Mouse (Mus musculus) bone marrow, adult 2 months (tissue): ENCODE results near the gene Galnt6.

Source experiments
- CTCF ChIP-seq: fragments of 200-500 bp; IDR thresholded peaks from 2 replicates; pipeline ENCODE4 v1.5.1; 2011; ENCODE audit warnings: low read length, control low read depth; ENCODE audit not compliant: control insufficient read depth, insufficient read depth
- POLR2A ChIP-seq: fragments of 200-500 bp; IDR thresholded peaks from 2 replicates; pipeline ENCODE4 v1.6.1; 2011; ENCODE audit warnings: low read depth, mild to moderate bottlenecking, control low read depth, low read length, borderline replicate concordance; ENCODE audit not compliant: control insufficient read depth

DNA sequence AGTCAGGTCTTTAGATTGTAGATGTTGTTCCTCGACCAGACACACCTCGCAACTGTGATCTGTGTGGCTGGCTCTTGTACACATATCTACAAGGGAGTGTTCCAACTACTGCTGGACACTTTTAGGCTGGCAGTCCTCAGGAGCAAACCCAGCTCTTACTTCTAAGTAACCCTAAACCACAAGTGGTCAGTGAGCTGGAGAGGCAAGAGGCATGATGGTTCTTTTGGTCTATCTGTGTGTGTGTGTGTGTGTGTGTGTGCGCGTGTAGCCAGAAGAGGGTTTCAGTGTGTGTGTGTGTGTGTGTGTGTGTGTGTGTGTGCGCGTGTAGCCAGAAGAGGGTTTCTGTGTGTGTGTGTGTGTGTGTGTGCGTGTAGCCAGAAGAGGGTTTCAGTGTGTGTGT lies 86.7 kb downstream of the Galnt6 start:
- TF ChIP-seq POLR2A (no peak), CTCF (no peak)
